Mouse (Mus musculus) limb, embryonic 15.5 days (tissue): ENCODE measurements around the gene Smurf2. TPM values are rescaled to one million over a fixed set of nuclear protein-coding genes. Genes with fewer than 3 reads are reported as not detected.
A peak's percentile ranks its signal among the peaks of the same experiment; 100 is the strongest.

Source experiments
- ATAC-seq: fragments of 200-750 bp; cut with Nextera tagmentation; 2 replicates; pipeline ENCODE4 v1.8.0; 2017; ENCODE audit warnings: low read depth, moderate TSS enrichment; ENCODE audit not compliant: insufficient number of reproducible peaks, low FRiP score, low TSS enrichment
- H3K27ac ChIP-seq: fragments of 300-500 bp; sonication (generic); 2 replicates; pipeline ENCODE4 v1.5.1; 2015; ENCODE audit warnings: moderate library complexity, mild to moderate bottlenecking, inconsistent platforms
- H3K27me3 ChIP-seq: fragments of 300-500 bp; sonication (generic); 2 replicates; pipeline ENCODE4 v1.6.1; 2015; ENCODE audit warnings: inconsistent platforms
- H3K36me3 ChIP-seq: fragments of 300-500 bp; sonication (generic); 2 replicates; pipeline ENCODE4 v1.6.1; 2015; ENCODE audit warnings: inconsistent platforms
- H3K4me1 ChIP-seq: fragments of 300-500 bp; sonication (generic); 2 replicates; pipeline ENCODE4 v1.6.1; 2015; ENCODE audit warnings: inconsistent platforms
- H3K4me2 ChIP-seq: fragments of 300-500 bp; sonication (generic); 2 replicates; pipeline ENCODE4 v1.6.1; 2015; ENCODE audit warnings: mild to moderate bottlenecking, inconsistent platforms
- H3K4me3 ChIP-seq: fragments of 300-500 bp; sonication (generic); 2 replicates; pipeline ENCODE4 v1.5.1; 2015; ENCODE audit warnings: mild to moderate bottlenecking, inconsistent platforms
- H3K9ac ChIP-seq: fragments of 300-500 bp; sonication (generic); 2 replicates; pipeline ENCODE4 v1.6.1; 2015; ENCODE audit warnings: inconsistent platforms
- H3K9me3 ChIP-seq: fragments of 300-500 bp; sonication (generic); 2 replicates; pipeline ENCODE4 v1.6.1; 2016; ENCODE audit warnings: inconsistent platforms
- WGBS: fragments of 180-500 bp; shearing (Covaris S2); methylation state at CpG from one replicate; pipeline ENCODE4 v1.1.7; 2015; 5-methylcytosine and 5-hydroxymethylcytosine counted together
- polyA plus RNA-seq: library from polyadenylated mRNA; unstranded; fragments of >200 nt; fragmentation: Nextera tagmentation; extraction: Ambion mirVana; gene quantifications from 2 replicates; pipeline ENCODE4 v1.2.1, GENCODE M21; 2015

Smurf2 gene
- polyA plus RNA-seq, 1 experiment from 2014 or later: 13.4 TPM

GRCm38 (mm10) chr11:106937306-106937705, 16.8 kb upstream of the Smurf2 start:
- Histone ChIP-seq H3K27ac (no peak overlapping the region), H3K4me1 (no peaks in the 10 kb centered on the region), H3K9me3 (no peaks in the 10 kb centered on the region), H3K27me3 (no peaks in the 10 kb centered on the region), H3K4me3 (no peak overlapping the region), H3K9ac (no peak overlapping the region), H3K36me3 (no peaks in the 10 kb centered on the region), H3K4me2 (no peak overlapping the region)
- no peak for ATAC-seq
- WGBS: 69% methylated on average over 5 of the region's 5 CpGs

DNA sequence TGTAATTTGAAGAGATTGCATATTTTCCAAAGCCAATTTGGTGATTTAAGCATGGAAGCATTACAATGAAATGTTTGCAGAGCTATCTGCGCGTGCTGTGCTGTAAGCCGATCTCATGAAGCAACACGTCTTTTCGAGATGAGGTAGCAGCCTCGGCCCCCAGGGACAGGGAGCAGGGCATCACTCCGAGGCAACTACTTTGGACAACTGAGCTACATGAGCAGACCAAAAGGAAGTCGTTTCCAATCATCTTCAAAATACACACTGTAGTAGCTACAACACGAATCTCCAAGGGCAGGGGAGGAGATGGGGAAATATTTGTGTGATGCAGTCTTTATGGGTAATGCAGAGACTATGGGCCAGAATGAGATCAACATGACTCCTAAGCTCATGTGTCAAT, 9.9 kb upstream of the Smurf2 start:
- 61% methylated on average over 9 of the region's 9 CpGs for WGBS
- no peak overlapping the region for H3K4me2 ChIP-seq
- ATAC-seq: no peak

GRCm38 (mm10) chr11:106928935-106929334, 8.4 kb upstream of the Smurf2 start:
- Histone ChIP-seq H3K27me3 (no peaks in the 10 kb centered on the region), H3K9me3 (no peaks in the 10 kb centered on the region), H3K4me3 (no peak overlapping the region), H3K36me3 (no peaks in the 10 kb centered on the region), H3K27ac (no peak overlapping the region), H3K4me1 (0 out of 2 replicates have a peak, but pooled peaks cover 3% of the 10 kb centered on the region), H3K9ac (no peak overlapping the region), H3K4me2 (no peak overlapping the region)
- no peak for ATAC-seq
- 57% methylated on average over 2 of the region's 2 CpGs for WGBS

More for the DNA sequence above, 9.9 kb upstream of the Smurf2 start:
- Histone ChIP-seq H3K36me3 (no peaks in the 10 kb centered on the region), H3K9ac (no peak overlapping the region), H3K4me3 (no peak overlapping the region), H3K27me3 (no peaks in the 10 kb centered on the region), H3K27ac (no peak overlapping the region), H3K4me1 (0 out of 2 replicates have a peak, but pooled peaks cover 3% of the 10 kb centered on the region), H3K9me3 (no peaks in the 10 kb centered on the region)

DNA sequence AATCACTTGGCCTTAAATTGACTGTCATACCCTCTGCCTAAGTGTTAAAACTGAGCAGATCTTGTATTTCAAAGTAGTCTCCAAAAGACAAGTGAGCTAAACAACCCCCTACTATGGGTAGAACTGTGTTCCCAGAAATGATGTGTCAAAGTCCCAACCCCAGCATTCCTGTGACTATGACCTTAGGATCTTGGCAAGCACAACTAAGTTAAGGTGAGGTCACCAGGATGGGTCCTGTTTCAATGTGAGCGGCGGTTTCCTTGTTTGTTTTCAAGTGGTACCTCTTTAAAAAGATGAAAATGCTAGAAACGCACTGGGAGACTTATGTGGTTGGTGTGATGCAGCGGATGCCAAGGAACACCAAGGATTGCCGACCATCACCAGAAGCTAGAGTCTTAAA, 7.4 kb upstream of the Smurf2 start:
- Histone ChIP-seq H3K4me1 (0 out of 2 replicates have a peak, but pooled peaks cover 3% of the 10 kb centered on the region), H3K4me3 (no peak overlapping the region), H3K9me3 (no peaks in the 10 kb centered on the region), H3K4me2 (no peak overlapping the region), H3K36me3 (no peaks in the 10 kb centered on the region), H3K9ac (no peak overlapping the region), H3K27me3 (no peaks in the 10 kb centered on the region), H3K27ac (no peak overlapping the region)
- ATAC-seq: no peak
- 94% methylated on average over 5 of the region's 5 CpGs for WGBS

DNA sequence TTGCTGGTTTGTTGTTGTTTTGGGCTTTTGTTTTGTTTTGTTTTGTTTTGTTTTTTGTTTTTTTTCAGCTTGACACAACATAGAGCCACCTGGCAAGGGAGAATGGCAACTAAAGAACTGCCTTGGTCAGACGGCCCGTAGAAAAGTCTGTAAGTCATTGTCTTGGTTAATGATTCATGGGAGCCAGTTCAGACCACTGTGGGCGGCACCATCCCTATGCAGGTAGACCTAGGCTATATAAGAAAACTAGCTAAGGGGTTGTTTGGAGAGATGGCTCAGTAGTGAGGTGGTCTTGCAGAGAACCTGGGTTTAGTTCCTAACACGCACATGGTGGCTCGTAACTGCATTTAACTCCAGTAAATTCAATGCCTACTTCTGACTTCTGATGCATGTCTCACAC, 6.7 kb upstream of the Smurf2 start:
- Histone ChIP-seq H3K4me3 (no peak overlapping the region), H3K9ac (no peak overlapping the region), H3K27ac (no peak overlapping the region), H3K9me3 (no peaks in the 10 kb centered on the region), H3K4me1 (0 out of 2 replicates have a peak, but pooled peaks cover 3% of the 10 kb centered on the region), H3K36me3 (no peaks in the 10 kb centered on the region), H3K4me2 (no peak overlapping the region), H3K27me3 (no peaks in the 10 kb centered on the region)
- 94% methylated on average over 5 of the region's 5 CpGs for WGBS
- no peak for ATAC-seq

- Histone ChIP-seq H3K27ac (no peak overlapping the region), H3K4me1 (0 out of 2 replicates have a peak, but pooled peaks cover 3% of the 10 kb centered on the region), H3K4me2 (no peak overlapping the region), H3K9ac (no peak overlapping the region), H3K27me3 (no peaks in the 10 kb centered on the region), H3K4me3 (no peak overlapping the region), H3K9me3 (no peaks in the 10 kb centered on the region), H3K36me3 (no peaks in the 10 kb centered on the region)
- no peak for ATAC-seq
- 83% methylated on average over 4 of the region's 4 CpGs for WGBS
Observed at GRCm38 (mm10) chr11:106926732-106927131, 6.2 kb upstream of the Smurf2 start.

GRCm38 (mm10) chr11:106919612-106920550, 634 bp downstream of the Smurf2 start:
- H3K9me3 ChIP-seq: no peaks in the 10 kb centered on the region
- peak overlapping the region; percentile 62 for H3K4me2 ChIP-seq
- WGBS: under 1% methylated on average over 48 of the region's 87 CpGs
- ATAC-seq: peak; percentile 81
- no peaks in the 10 kb centered on the region for H3K36me3 ChIP-seq
- peaks cover 13% of the 10 kb centered on the region for H3K4me1 ChIP-seq
- H3K27ac ChIP-seq: peak overlapping the region; percentile 96
- peak overlapping the region; percentile 80 for H3K4me3 ChIP-seq
- H3K9ac ChIP-seq: peak overlapping the region; percentile 89
- no peaks in the 10 kb centered on the region for H3K27me3 ChIP-seq

DNA sequence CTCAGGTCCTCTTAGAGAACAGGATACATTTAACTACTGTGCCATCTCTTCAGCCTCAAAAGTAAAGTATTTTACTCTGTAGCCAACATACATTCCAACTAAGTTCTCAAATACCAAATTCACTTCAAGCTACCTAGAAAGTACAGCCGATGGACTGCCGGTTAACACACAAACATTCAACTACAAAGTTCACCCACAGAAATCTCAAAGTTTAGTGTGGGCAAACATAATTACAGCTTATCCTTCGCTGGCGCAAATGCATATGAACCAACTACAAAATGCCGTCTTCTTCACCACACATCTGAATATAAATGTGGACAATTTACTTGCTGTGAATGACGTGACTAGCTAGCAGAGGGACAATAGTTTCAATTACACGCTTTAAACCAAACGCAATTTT, 1.6 kb downstream of the Smurf2 start:
- Histone ChIP-seq H3K9ac (0 out of 2 replicates have a peak overlapping the region, but pooled peaks have one; percentile 89), H3K27me3 (no peaks in the 10 kb centered on the region), H3K27ac (no peak overlapping the region), H3K4me2 (peak overlapping the region; percentile 62), H3K4me3 (peak overlapping the region; percentile 80), H3K4me1 (peaks cover 13% of the 10 kb centered on the region), H3K9me3 (no peaks in the 10 kb centered on the region), H3K36me3 (no peaks in the 10 kb centered on the region)
- ATAC-seq: no peak
- 17% methylated on average over 8 of the region's 8 CpGs for WGBS

DNA sequence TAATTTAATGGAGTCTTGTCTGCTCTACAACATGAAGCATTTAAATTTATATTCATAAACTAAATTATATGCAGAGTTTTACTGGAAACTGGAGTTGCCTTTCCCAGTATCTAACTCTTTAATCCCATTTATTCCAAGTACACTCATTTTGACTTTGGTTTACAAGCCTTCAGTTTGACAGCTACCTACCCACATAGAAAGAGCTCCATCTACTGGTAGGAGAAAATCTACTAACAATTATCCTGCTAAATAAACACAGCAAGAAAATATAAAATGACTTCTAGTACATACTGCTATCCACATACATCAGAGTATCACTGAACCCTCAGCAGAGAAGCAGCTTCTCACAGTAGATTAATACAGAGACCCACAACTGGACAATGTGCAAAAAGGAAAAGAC, 9.3 kb downstream of the Smurf2 start:
- Histone ChIP-seq H3K27ac (no peak overlapping the region), H3K9me3 (no peaks in the 10 kb centered on the region), H3K9ac (no peak overlapping the region), H3K4me3 (no peak overlapping the region), H3K36me3 (no peaks in the 10 kb centered on the region), H3K4me2 (no peak overlapping the region), H3K4me1 (no peaks in the 10 kb centered on the region), H3K27me3 (no peaks in the 10 kb centered on the region)
- no peak for ATAC-seq

GRCm38 (mm10) chr11:106908016-106908415, 12.5 kb downstream of the Smurf2 start:
- Histone ChIP-seq H3K9ac (no peak overlapping the region), H3K27ac (no peak overlapping the region)
- no peak for ATAC-seq

DNA sequence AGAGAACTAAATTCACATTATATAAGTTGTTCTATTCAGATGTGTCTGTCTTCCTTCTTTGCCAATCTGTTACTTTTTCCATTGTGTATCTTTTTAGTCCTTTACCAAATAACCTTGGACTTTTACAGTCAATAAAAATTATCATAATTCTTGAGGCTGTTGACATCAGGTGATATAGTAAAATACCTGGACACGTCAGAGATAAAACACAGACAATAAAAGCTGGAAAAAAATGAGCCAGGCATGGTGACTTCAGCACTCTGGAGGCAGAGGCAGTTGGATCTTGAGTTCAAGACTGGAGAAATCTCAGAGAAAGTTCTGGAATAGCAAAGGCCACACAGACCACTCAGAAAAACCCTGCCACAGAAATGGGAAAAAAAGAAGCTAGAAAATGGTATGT, 13.3 kb downstream of the Smurf2 start:
- no peaks in the 10 kb centered on the region for H3K4me1 ChIP-seq
- no peaks in the 10 kb centered on the region for H3K27me3 ChIP-seq
- H3K36me3 ChIP-seq: no peaks in the 10 kb centered on the region
- ATAC-seq: no peak
- no peak overlapping the region for H3K4me2 ChIP-seq
- no peaks in the 10 kb centered on the region for H3K9me3 ChIP-seq
- WGBS: 68% methylated on average over 1 of the region's 1 CpGs
- H3K27ac ChIP-seq: no peak overlapping the region
- no peak overlapping the region for H3K9ac ChIP-seq
- no peak overlapping the region for H3K4me3 ChIP-seq

More at GRCm38 (mm10) chr11:106908016-106908415, 12.5 kb downstream of the Smurf2 start:
- no peaks in the 10 kb centered on the region for H3K27me3 ChIP-seq
- H3K4me2 ChIP-seq: no peak overlapping the region
- H3K9me3 ChIP-seq: no peaks in the 10 kb centered on the region
- no peaks in the 10 kb centered on the region for H3K36me3 ChIP-seq
- H3K4me3 ChIP-seq: no peak overlapping the region
- no peaks in the 10 kb centered on the region for H3K4me1 ChIP-seq

DNA sequence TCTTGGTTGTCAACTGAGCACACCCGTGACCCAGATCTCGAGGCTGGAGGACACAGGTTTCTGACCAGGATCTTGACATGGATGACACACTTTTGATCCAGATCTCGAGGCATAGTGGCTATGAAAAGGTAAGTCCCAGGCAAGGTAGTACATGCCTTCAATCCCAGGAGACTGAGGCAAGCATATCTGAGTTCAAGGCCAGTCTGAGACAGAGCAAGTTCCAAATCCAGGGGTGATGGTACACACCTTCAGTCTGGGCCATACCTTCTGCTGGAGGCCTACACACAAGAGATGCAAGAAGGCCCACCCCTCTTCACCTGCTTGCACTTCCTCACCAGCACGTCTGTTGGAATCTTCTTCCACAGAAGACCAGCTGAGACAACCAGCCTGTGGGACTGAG, 14.8 kb downstream of the Smurf2 start:
- WGBS: 92% methylated on average over 4 of the region's 4 CpGs
- no peak for ATAC-seq
- no peak overlapping the region for H3K4me2 ChIP-seq
- no peaks in the 10 kb centered on the region for H3K9me3 ChIP-seq
- H3K9ac ChIP-seq: no peak overlapping the region
- no peak overlapping the region for H3K4me3 ChIP-seq
- H3K27ac ChIP-seq: no peak overlapping the region
- H3K27me3 ChIP-seq: no peaks in the 10 kb centered on the region
- no peaks in the 10 kb centered on the region for H3K4me1 ChIP-seq
- no peaks in the 10 kb centered on the region for H3K36me3 ChIP-seq
